Mouse (Mus musculus) lung, postnatal 0 days (tissue): Measurements from ENCODE around the gene Rab37.

Experiments
- CTCF ChIP-seq: IDR thresholded peaks from 2 replicates; pipeline ENCODE4 v1.5.1; 2016; ENCODE audit warnings: antibody characterized with exemption, mild to moderate bottlenecking
- EP300 ChIP-seq: IDR thresholded peaks from 2 replicates; pipeline ENCODE4 v1.6.1; 2016; ENCODE audit warnings: antibody characterized with exemption, mild to moderate bottlenecking, control low read depth

- TF ChIP-seq EP300 (no peak), CTCF (no peak)
Measured at GRCm38 (mm10) chr11:115151755-115152429, 60.7 kb downstream of the Rab37 start.
